22 mouse cellular contexts compared by ENCODE assay signal in genomic region chr16:4520673-4521072, GRCm38 (mm10). TPM values are rescaled to one million over a fixed set of nuclear protein-coding genes. Genes with fewer than 3 reads are reported as not detected.
DNase-seq lines count a peak whose midpoint lies in the region; ATAC-seq and TF ChIP-seq lines count a peak whose summit lies in the region.
"Had no signal": no experiment of that assay in that cellular context is flagged by ENCODE, and none has a peak within 500 bp of the region (broad histone marks: within the 10 kb centered on the region; RNA-seq: fewer than 3 reads in every experiment).

No protein-coding gene starts in this region.

- no peaks in the 10 kb centered on the region for H3K27me3 ChIP-seq in heart, embryonic 10.5 days (ENCODE audit: insufficient read depth, poor library complexity, severe bottlenecking)
- H3K27me3 ChIP-seq in heart, embryonic 14.5 days (ENCODE audit: control insufficient read depth, insufficient read depth, low read length): no peaks in the 10 kb centered on the region
- no peaks in the 10 kb centered on the region for H3K27me3 ChIP-seq in testis, adult 2 months (ENCODE audit: control insufficient read depth, insufficient read depth, low read length)
- H3K27me3 ChIP-seq: CH12.LX; embryonic facial prominence, embryonic 15.5 days; hindbrain, embryonic 13.5 days; Patski had no signal

- H3K4me1 ChIP-seq in heart, embryonic 10.5 days: peaks cover 62% of the 10 kb centered on the region
- peaks cover 14 to 39% of the 10 kb centered on the region in 2 experiments for H3K4me1 ChIP-seq in heart, embryonic 14.5 days (ENCODE audit: control insufficient read depth in 2 of 2, insufficient read depth in 2 of 2, low read length in 2 of 2)
- peaks cover 5% of the 10 kb centered on the region; the same call in 1 of the 2 replicates for H3K4me1 ChIP-seq in testis, adult 2 months (ENCODE audit: control insufficient read depth, insufficient read depth, low read length)
- H3K4me1 ChIP-seq: embryonic facial prominence, embryonic 15.5 days had no signal

- peaks cover 7% of the 10 kb centered on the region; the same call in 1 of the 2 replicates for H3K36me3 ChIP-seq in heart, embryonic 10.5 days
- H3K36me3 ChIP-seq in heart, embryonic 14.5 days (ENCODE audit: control insufficient read depth, insufficient read depth, low read length): peaks cover 22% of the 10 kb centered on the region
- H3K36me3 ChIP-seq in testis, adult 2 months (ENCODE audit: control insufficient read depth, insufficient read depth, low read length): no peaks in the 10 kb centered on the region
- H3K36me3 ChIP-seq: embryonic facial prominence, embryonic 15.5 days; forebrain, embryonic 10.5 days; hindbrain, embryonic 13.5 days had no signal

- WGBS in heart, embryonic 10.5 days: 58% methylated on average over 8 of the region's 8 CpGs
- 44% methylated on average over 8 of the region's 8 CpGs for WGBS in heart, embryonic 14.5 days

- no peak for DNase-seq in heart, embryonic 10.5 days (ENCODE audit: low spot score)
- no peak for DNase-seq in heart, adult 8-10 months (ENCODE audit: low spot score)
- DNase-seq in heart, adult 11 months: no peak
- no peak for DNase-seq in testis, postnatal 10 days (ENCODE audit: low spot score)
- no peak for DNase-seq in right cerebral cortex, postnatal 10 days (ENCODE audit: low spot score in 2 of 2)
- DNase-seq: adrenal gland, postnatal 14 days; cerebellum, adult 18-20 months; cerebellum, adult 9-11 months; cerebellum, postnatal 36 days; kidney, adult 11 months; kidney, adult 9 months had no signal

- H3K4me3 ChIP-seq in heart, embryonic 10.5 days: peak overlapping the region; percentile 50
- H3K4me3 ChIP-seq in heart, embryonic 14.5 days (ENCODE audit: control insufficient read depth in 1 of 2, insufficient read depth in 1 of 2, low read depth in 1 of 2, low read length in 2 of 2): peak overlapping the region; percentile 42 to 61
- H3K4me3 ChIP-seq in testis, adult 2 months (ENCODE audit: control insufficient read depth, low read depth, low read length): peak overlapping the region; percentile 1
- H3K4me3 ChIP-seq: embryonic facial prominence, embryonic 15.5 days; erythroblast, embryonic 14.5 days; forebrain, embryonic 10.5 days; hindbrain, embryonic 13.5 days had no signal

- ATAC-seq in heart, embryonic 14.5 days (ENCODE audit: insufficient number of reproducible peaks, insufficient read depth, low FRiP score, low read depth): no peak
- ATAC-seq: activated CD4-positive, CD25-positive, alpha-beta regulatory T cell, adult 4 months; forebrain, embryonic 14.5 days; hindbrain, postnatal 0 days; Patski had no signal

- peak overlapping the region; percentile 75 for H3K4me2 ChIP-seq in heart, embryonic 14.5 days (ENCODE audit: low read length)
- H3K4me2 ChIP-seq: embryonic facial prominence, embryonic 15.5 days; hindbrain, embryonic 13.5 days had no signal

- TF ChIP-seq CTCF in testis, adult 2 months (IDR thresholded peaks at IDR 0.05; ENCODE audit: control insufficient read depth, insufficient read depth, insufficient replicate concordance, low read depth, low read length): no peak

- peak overlapping the region; percentile 93 for H3K27ac ChIP-seq in heart, embryonic 10.5 days
- H3K27ac ChIP-seq in heart, embryonic 14.5 days (replicated peaks in 1 of 2; ENCODE audit: control insufficient read depth in 1 of 2, insufficient read depth in 1 of 2, low read depth in 2 of 2, low read length in 2 of 2): peak overlapping the region; percentile 100
- no peak overlapping the region for H3K27ac ChIP-seq in testis, adult 2 months (ENCODE audit: control insufficient read depth, insufficient read depth, low read depth, low read length)
- H3K27ac ChIP-seq: embryonic facial prominence, embryonic 15.5 days; forebrain, embryonic 10.5 days; hindbrain, embryonic 13.5 days; hindbrain, postnatal 0 days had no signal

- TF ChIP-seq POLR2A in testis, adult 2 months (IDR thresholded peaks at IDR 0.05; ENCODE audit: control insufficient read depth, low read depth, low read length): no peak

- H3K9me3 ChIP-seq in heart, embryonic 10.5 days: no peaks in the 10 kb centered on the region
- no peaks in the 10 kb centered on the region for H3K9me3 ChIP-seq in heart, embryonic 14.5 days (ENCODE audit: control insufficient read depth, low read length)
- H3K9me3 ChIP-seq: embryonic facial prominence, embryonic 15.5 days; forebrain, embryonic 10.5 days; hindbrain, embryonic 13.5 days had no signal

- H3K9ac ChIP-seq in heart, embryonic 14.5 days (ENCODE audit: low read length): peak overlapping the region; percentile 84
- H3K9ac ChIP-seq: embryonic facial prominence, embryonic 15.5 days; hindbrain, embryonic 13.5 days had no signal

RNA-seq across cellular contexts. Expression of gene Srl, which starts 20.9 kb away (rescaled TPM):
- 87.3 and 201 TPM in 2 replicates for polyA plus RNA-seq in heart, embryonic 10.5 days (2016; fragmentation: Nextera tagmentation; extraction: Ambion mirVana)
- total RNA-seq in heart, adult 8-10 months (2022): 100 to 1,000 TPM; 705 to 904 (median 868) TPM
- polyA plus RNA-seq in heart, embryonic 14.5 days (2014; fragmentation: Nextera tagmentation; extraction: Ambion mirVana): 259 and 288 TPM in 2 replicates
- 2.2 and 6.1 TPM in 2 replicates for polyA plus RNA-seq in testis, adult 2 months (2012; rRNA removed)
- polyA plus RNA-seq: erythroblast, embryonic 14.5 days had no signal

RNA-seq across cellular contexts. Expression of gene Tfap4, which starts 39.0 kb away (rescaled TPM):
- polyA plus RNA-seq in heart, embryonic 10.5 days (2016; fragmentation: Nextera tagmentation; extraction: Ambion mirVana): 9.5 and 17.5 TPM in 2 replicates
- total RNA-seq in heart, adult 8-10 months (2022): 1 to 10 TPM; 2.8 to 6.2 (median 3.6) TPM
- polyA plus RNA-seq in heart, embryonic 14.5 days (2014; fragmentation: Nextera tagmentation; extraction: Ambion mirVana): 2.5 and 4.1 TPM in 2 replicates
- 1.9 TPM in 2 replicates for polyA plus RNA-seq in testis, adult 2 months (2012; rRNA removed)

Comparison
In these comparisons a context has a peak if more than half of its experiments do, and no peak if none do; other contexts are left out.
1. H3K4me3 ChIP-seq: peak in every context shown above with its lines; median percentile 52 in heart, embryonic 14.5 days; 50 in heart, embryonic 10.5 days; 1 in testis, adult 2 months.
2. RNA of gene Srl, which starts 20.9 kb away (polyA plus RNA-seq): 259 to 288 TPM in heart, embryonic 14.5 days and 87.3 to 201 TPM in heart, embryonic 10.5 days; 2.2 to 6.1 TPM in testis, adult 2 months; every median in the first group is over 10 times any median in the second.